Mouse (Mus musculus): Measurements from ENCODE around the gene Lif. TPM values are rescaled to one million over a fixed set of nuclear protein-coding genes. Genes with fewer than 3 reads are reported as not detected.

Gene Lif
- polyA plus RNA-seq, 1 experiment from 2014 or later = 0.04 TPM

GRCm38 (mm10) chr11:4219908-4220307 is 37.4 kb upstream of the Lif start:
- no peaks in the 10 kb centered on the region for H3K9me3 ChIP-seq (replicated peaks)
- H3K4me3 ChIP-seq (replicated peaks) = no peak overlapping the region
- ATAC-seq (ENCODE audit: low FRiP score) = no peak
- H3K27ac ChIP-seq (replicated peaks) = no peak overlapping the region
- H3K4me2 ChIP-seq = no peak overlapping the region
- 64% methylated on average over 9 of the region's 9 CpGs for WGBS
- no peak overlapping the region for H3K9ac ChIP-seq (replicated peaks)
- H3K36me3 ChIP-seq = peaks cover 6% of the 10 kb centered on the region
- peaks cover 17% of the 10 kb centered on the region for H3K4me1 ChIP-seq
- H3K27me3 ChIP-seq (replicated peaks) = peaks cover 27% of the 10 kb centered on the region

GRCm38 (mm10) chr11:4220443-4221400 is 36.6 kb upstream of the Lif start:
- Histone ChIP-seq H3K4me2 (no peak overlapping the region), H3K27ac (replicated peaks) (no peak overlapping the region), H3K9me3 (replicated peaks) (no peaks in the 10 kb centered on the region), H3K4me1 (peaks cover 17% of the 10 kb centered on the region), H3K4me3 (replicated peaks) (no peak overlapping the region), H3K9ac (replicated peaks) (no peak overlapping the region), H3K36me3 (no peaks in the 10 kb centered on the region), H3K27me3 (replicated peaks) (peaks cover 27% of the 10 kb centered on the region)
- ATAC-seq (ENCODE audit: low FRiP score) = no peak
- WGBS = 54% methylated on average over 28 of the region's 28 CpGs

- no peak overlapping the region for H3K27ac ChIP-seq (replicated peaks)
- H3K9me3 ChIP-seq (replicated peaks) = no peaks in the 10 kb centered on the region
- H3K4me1 ChIP-seq = peaks cover 17% of the 10 kb centered on the region
- no peak overlapping the region for H3K4me3 ChIP-seq (replicated peaks)
- no peaks in the 10 kb centered on the region for H3K36me3 ChIP-seq
- 83% methylated on average over 17 of the region's 17 CpGs for WGBS
- peaks cover 27% of the 10 kb centered on the region for H3K27me3 ChIP-seq (replicated peaks)
- no peak for ATAC-seq (ENCODE audit: low FRiP score)
- H3K4me2 ChIP-seq = no peak overlapping the region
- H3K9ac ChIP-seq (replicated peaks) = no peak overlapping the region
Observed at GRCm38 (mm10) chr11:4222046-4222950, 35.1 kb upstream of the Lif start.

GRCm38 (mm10) chr11:4223393-4224188 is 33.8 kb upstream of the Lif start:
- Histone ChIP-seq H3K9me3 (replicated peaks) (no peaks in the 10 kb centered on the region), H3K4me1 (peaks cover 7% of the 10 kb centered on the region; the same call in 1 of the 2 replicates), H3K36me3 (no peaks in the 10 kb centered on the region), H3K27ac (replicated peaks) (no peak overlapping the region), H3K4me3 (replicated peaks) (no peak overlapping the region), H3K9ac (replicated peaks) (no peak overlapping the region), H3K4me2 (no peak overlapping the region), H3K27me3 (replicated peaks) (peaks cover 15% of the 10 kb centered on the region)
- ATAC-seq (ENCODE audit: low FRiP score) = no peak
- 45% methylated on average over 5 of the region's 7 CpGs for WGBS

- Histone ChIP-seq H3K9ac (replicated peaks) (no peak overlapping the region), H3K27me3 (replicated peaks) (peaks cover 9% of the 10 kb centered on the region), H3K4me3 (replicated peaks) (no peak overlapping the region), H3K27ac (replicated peaks) (no peak overlapping the region), H3K36me3 (no peaks in the 10 kb centered on the region), H3K4me2 (no peak overlapping the region), H3K9me3 (replicated peaks) (no peaks in the 10 kb centered on the region), H3K4me1 (peaks cover 3% of the 10 kb centered on the region; the same call in 1 of the 2 replicates)
- ATAC-seq (ENCODE audit: low FRiP score) = no peak
- WGBS = 50% methylated on average over 2 of the region's 2 CpGs
Observed at GRCm38 (mm10) chr11:4224223-4224622, 33.1 kb upstream of the Lif start.

- Histone ChIP-seq H3K27me3 (replicated peaks) (no peaks in the 10 kb centered on the region), H3K4me2 (no peak overlapping the region), H3K9ac (replicated peaks) (no peak overlapping the region), H3K27ac (replicated peaks) (no peak overlapping the region), H3K9me3 (replicated peaks) (no peaks in the 10 kb centered on the region), H3K4me1 (no peaks in the 10 kb centered on the region), H3K4me3 (replicated peaks) (no peak overlapping the region), H3K36me3 (no peaks in the 10 kb centered on the region)
- WGBS = 82% methylated on average over 5 of the region's 5 CpGs
- no peak for ATAC-seq (ENCODE audit: low FRiP score)
Observed at GRCm38 (mm10) chr11:4226569-4227325, 30.6 kb upstream of the Lif start.

- Histone ChIP-seq H3K27ac (replicated peaks) (no peak overlapping the region), H3K36me3 (no peaks in the 10 kb centered on the region), H3K4me3 (replicated peaks) (no peak overlapping the region), H3K4me1 (no peaks in the 10 kb centered on the region), H3K4me2 (no peak overlapping the region), H3K9ac (replicated peaks) (no peak overlapping the region), H3K9me3 (replicated peaks) (no peaks in the 10 kb centered on the region), H3K27me3 (replicated peaks) (no peaks in the 10 kb centered on the region)
- 40% methylated on average over 8 of the region's 8 CpGs for WGBS
- ATAC-seq (ENCODE audit: low FRiP score) = no peak
Observed at GRCm38 (mm10) chr11:4228463-4228862, 28.9 kb upstream of the Lif start.

GRCm38 (mm10) chr11:4229841-4230240 is 27.5 kb upstream of the Lif start:
- H3K27ac ChIP-seq (replicated peaks) = no peak overlapping the region
- H3K4me2 ChIP-seq = no peak overlapping the region
- no peak overlapping the region for H3K9ac ChIP-seq (replicated peaks)
- H3K4me1 ChIP-seq = no peaks in the 10 kb centered on the region
- H3K27me3 ChIP-seq (replicated peaks) = no peaks in the 10 kb centered on the region
- no peaks in the 10 kb centered on the region for H3K9me3 ChIP-seq (replicated peaks)
- no peak overlapping the region for H3K4me3 ChIP-seq (replicated peaks)
- H3K36me3 ChIP-seq = no peaks in the 10 kb centered on the region
- WGBS = 66% methylated on average over 4 of the region's 4 CpGs
- no peak for ATAC-seq (ENCODE audit: low FRiP score)

- Histone ChIP-seq H3K9ac (replicated peaks) (no peak overlapping the region), H3K36me3 (no peaks in the 10 kb centered on the region)
- 91% methylated on average over 2 of the region's 2 CpGs for WGBS
Observed at GRCm38 (mm10) chr11:4231435-4231834, 25.9 kb upstream of the Lif start.

GRCm38 (mm10) chr11:4232644-4233043 is 24.7 kb upstream of the Lif start:
- Histone ChIP-seq H3K4me3 (replicated peaks) (no peak overlapping the region), H3K9ac (replicated peaks) (no peak overlapping the region), H3K9me3 (replicated peaks) (no peaks in the 10 kb centered on the region), H3K27me3 (replicated peaks) (no peaks in the 10 kb centered on the region), H3K27ac (replicated peaks) (no peak overlapping the region), H3K36me3 (no peaks in the 10 kb centered on the region), H3K4me1 (no peaks in the 10 kb centered on the region), H3K4me2 (no peak overlapping the region)
- ATAC-seq (ENCODE audit: low FRiP score) = no peak
- 68% methylated on average over 12 of the region's 12 CpGs for WGBS

More at GRCm38 (mm10) chr11:4231435-4231834, 25.9 kb upstream of the Lif start:
- no peaks in the 10 kb centered on the region for H3K27me3 ChIP-seq (replicated peaks)
- H3K4me2 ChIP-seq = no peak overlapping the region
- H3K4me3 ChIP-seq (replicated peaks) = no peak overlapping the region
- ATAC-seq (ENCODE audit: low FRiP score) = no peak
- no peak overlapping the region for H3K27ac ChIP-seq (replicated peaks)
- H3K4me1 ChIP-seq = no peaks in the 10 kb centered on the region
- H3K9me3 ChIP-seq (replicated peaks) = no peaks in the 10 kb centered on the region
